Mouse (Mus musculus) frontal cortex, postnatal 36 days (tissue): ENCODE measurements around the gene Tmem56.

Experiments
- DNase-seq, 2 experiments: peaks; one replicate each; pipeline ENCODE4 v3.0.0; 2022; ENCODE audit warnings: low spot score in 2 of 2

Tmem56 gene

GRCm38 (mm10) chr3:121240362-121241040, 42.4 kb downstream of the Tmem56 start:
- no peak for DNase-seq

GRCm38 (mm10) chr3:121239096-121239495, 43.8 kb downstream of the Tmem56 start:
- no peak for DNase-seq

- DNase-seq, result no peak
Measured at GRCm38 (mm10) chr3:121224763-121225162, 58.1 kb downstream of the Tmem56 start.

GRCm38 (mm10) chr3:121224185-121224584, 58.7 kb downstream of the Tmem56 start:
- no peak for DNase-seq

- DNase-seq, result peak; percentile 16 to 19
Measured at GRCm38 (mm10) chr3:121221987-121222386, 60.9 kb downstream of the Tmem56 start.

- no peak for DNase-seq
Measured at GRCm38 (mm10) chr3:121217011-121217410, 65.9 kb downstream of the Tmem56 start.

- no peak for DNase-seq
Measured at GRCm38 (mm10) chr3:121213501-121213900, 69.4 kb downstream of the Tmem56 start.

- no peak for DNase-seq
Measured at GRCm38 (mm10) chr3:121212156-121212555, 70.7 kb downstream of the Tmem56 start.

GRCm38 (mm10) chr3:121208994-121209393, 73.9 kb downstream of the Tmem56 start:
- DNase-seq, result no peak

- no peak for DNase-seq
Measured at GRCm38 (mm10) chr3:121206202-121206882, 76.6 kb downstream of the Tmem56 start.

- no peak for DNase-seq
Measured at GRCm38 (mm10) chr3:121202638-121203037, 80.3 kb downstream of the Tmem56 start.

GRCm38 (mm10) chr3:121201012-121201747, 81.7 kb downstream of the Tmem56 start:
- DNase-seq, result no peak

- no peak for DNase-seq
Measured at GRCm38 (mm10) chr3:121189199-121189598, 93.7 kb downstream of the Tmem56 start.

GRCm38 (mm10) chr3:121187510-121187909, 95.4 kb downstream of the Tmem56 start:
- no peak for DNase-seq

GRCm38 (mm10) chr3:121186925-121187324, 96.0 kb downstream of the Tmem56 start:
- no peak for DNase-seq

- no peak for DNase-seq
Measured at GRCm38 (mm10) chr3:121185197-121185596, 97.7 kb downstream of the Tmem56 start.

GRCm38 (mm10) chr3:121176011-121176410, 106.9 kb downstream of the Tmem56 start:
- no peak for DNase-seq

- no peak for DNase-seq
Measured at GRCm38 (mm10) chr3:121174248-121174945, 108.5 kb downstream of the Tmem56 start.

- DNase-seq, result no peak
Measured at GRCm38 (mm10) chr3:121172718-121173117, 110.2 kb downstream of the Tmem56 start.

GRCm38 (mm10) chr3:121171872-121172265, 111.0 kb downstream of the Tmem56 start:
- DNase-seq, result no peak

GRCm38 (mm10) chr3:121171243-121171871, 111.5 kb downstream of the Tmem56 start, which contains the start of gene Rwdd3:
Gene Rwdd3, minus strand, starts transcription at chr3:121171695.
- peak; percentile 91 to 93 for DNase-seq
